Mouse (Mus musculus) embryonic facial prominence, embryonic 10.5 days (tissue): ENCODE measurements around the gene Akr1b7. TPM values are rescaled to one million over a fixed set of nuclear protein-coding genes. Genes with fewer than 3 reads are reported as not detected.

Source experiments
- DNase-seq: peaks from one replicate; pipeline ENCODE4 v3.0.0-alpha.2; 2017; ENCODE audit warnings: low spot score
- H3K27ac ChIP-seq: fragments of 300-500 bp; sonication (generic); replicated peaks from 2 replicates; pipeline ENCODE4 v1.5.1; 2016; ENCODE audit warnings: mild to moderate bottlenecking
- H3K27me3 ChIP-seq: fragments of 300-500 bp; sonication (generic); replicated peaks from 2 replicates; pipeline ENCODE4 v1.6.1; 2016; ENCODE audit warnings: low read depth, mild to moderate bottlenecking; ENCODE audit not compliant: poor library complexity, severe bottlenecking
- H3K36me3 ChIP-seq: fragments of 300-500 bp; sonication (generic); replicated peaks from 2 replicates; pipeline ENCODE4 v1.6.1; 2016; ENCODE audit warnings: mild to moderate bottlenecking, moderate library complexity
- H3K4me1 ChIP-seq: fragments of 300-500 bp; sonication (generic); 2 replicates; pipeline ENCODE4 v1.6.1; 2016
- H3K4me3 ChIP-seq: fragments of 300-500 bp; sonication (generic); 2 replicates; pipeline ENCODE4 v1.5.1; 2016; ENCODE audit warnings: mild to moderate bottlenecking, moderate library complexity
- H3K9me3 ChIP-seq: fragments of 300-500 bp; sonication (generic); 2 replicates; pipeline ENCODE4 v1.6.1; 2016; ENCODE audit warnings: mild to moderate bottlenecking
- WGBS: fragments of 180-500 bp; shearing (Covaris S2); methylation state at CpG from one replicate; pipeline ENCODE4 v1.1.7; 2016; 5-methylcytosine and 5-hydroxymethylcytosine counted together
- polyA plus RNA-seq: library from polyadenylated mRNA; unstranded; fragments of >200 nt; fragmentation: Nextera tagmentation; extraction: Ambion mirVana; gene quantifications from 2 replicates; pipeline ENCODE4 v1.2.1, GENCODE M21; 2016

The Akr1b7 gene
- polyA plus RNA-seq, 1 experiment from 2014 or later, result not detected

GRCm38 (mm10) chr6:34447961-34448360, 35.8 kb downstream of the Akr1b7 start:
- no peak overlapping the region for H3K4me3 ChIP-seq
- no peaks in the 10 kb centered on the region for H3K9me3 ChIP-seq
- 8% methylated on average over 2 of the region's 2 CpGs for WGBS

GRCm38 (mm10) chr6:34448696-34449095, 36.6 kb downstream of the Akr1b7 start:
- H3K36me3 ChIP-seq, result no peaks in the 10 kb centered on the region
- H3K9me3 ChIP-seq, result no peaks in the 10 kb centered on the region
- no peaks in the 10 kb centered on the region for H3K4me1 ChIP-seq
- H3K27ac ChIP-seq, result no peak overlapping the region
- DNase-seq, result no peak
- no peaks in the 10 kb centered on the region for H3K27me3 ChIP-seq
- WGBS, result 72% methylated on average over 1 of the region's 1 CpGs
- H3K4me3 ChIP-seq, result no peak overlapping the region

More at GRCm38 (mm10) chr6:34447961-34448360, 35.8 kb downstream of the Akr1b7 start:
- Histone ChIP-seq H3K27me3 (no peaks in the 10 kb centered on the region), H3K4me1 (no peaks in the 10 kb centered on the region), H3K36me3 (no peaks in the 10 kb centered on the region), H3K27ac (no peak overlapping the region)
- peak; percentile 69 for DNase-seq

- no peak for DNase-seq
- WGBS, result 74% methylated on average over 7 of the region's 7 CpGs
These were observed 41.0 kb downstream of the Akr1b7 start for GRCm38 (mm10) chr6:34452963-34453770.

GRCm38 (mm10) chr6:34459456-34459855, 47.3 kb downstream of the Akr1b7 start:
- H3K27ac ChIP-seq, result no peak overlapping the region
- no peak for DNase-seq
- H3K4me3 ChIP-seq, result no peak overlapping the region
- no peaks in the 10 kb centered on the region for H3K4me1 ChIP-seq
- no peaks in the 10 kb centered on the region for H3K36me3 ChIP-seq
- no peaks in the 10 kb centered on the region for H3K27me3 ChIP-seq
- H3K9me3 ChIP-seq, result no peaks in the 10 kb centered on the region

More at GRCm38 (mm10) chr6:34452963-34453770, 41.0 kb downstream of the Akr1b7 start:
- Histone ChIP-seq H3K9me3 (no peaks in the 10 kb centered on the region), H3K4me3 (no peak overlapping the region), H3K36me3 (no peaks in the 10 kb centered on the region), H3K4me1 (no peaks in the 10 kb centered on the region), H3K27ac (no peak overlapping the region), H3K27me3 (no peaks in the 10 kb centered on the region)

GRCm38 (mm10) chr6:34460651-34461050, 48.5 kb downstream of the Akr1b7 start:
- no peak overlapping the region for H3K27ac ChIP-seq

GRCm38 (mm10) chr6:34463582-34463981, 51.4 kb downstream of the Akr1b7 start:
- no peak overlapping the region for H3K4me3 ChIP-seq
- no peaks in the 10 kb centered on the region for H3K27me3 ChIP-seq
- H3K27ac ChIP-seq, result no peak overlapping the region
- H3K9me3 ChIP-seq, result no peaks in the 10 kb centered on the region
- no peaks in the 10 kb centered on the region for H3K4me1 ChIP-seq
- 91% methylated on average over 4 of the region's 4 CpGs for WGBS
- no peak for DNase-seq
- no peaks in the 10 kb centered on the region for H3K36me3 ChIP-seq

More at GRCm38 (mm10) chr6:34460651-34461050, 48.5 kb downstream of the Akr1b7 start:
- no peaks in the 10 kb centered on the region for H3K27me3 ChIP-seq
- H3K4me1 ChIP-seq, result no peaks in the 10 kb centered on the region
- H3K4me3 ChIP-seq, result no peak overlapping the region
- H3K9me3 ChIP-seq, result no peaks in the 10 kb centered on the region
- no peaks in the 10 kb centered on the region for H3K36me3 ChIP-seq
- WGBS, result 63% methylated on average over 4 of the region's 4 CpGs
- no peak for DNase-seq

GRCm38 (mm10) chr6:34471434-34472110, 59.4 kb downstream of the Akr1b7 start:
- Histone ChIP-seq H3K4me1 (peaks cover 8% of the 10 kb centered on the region), H3K4me3 (no peak overlapping the region), H3K36me3 (no peaks in the 10 kb centered on the region), H3K27ac (no peak overlapping the region), H3K9me3 (no peaks in the 10 kb centered on the region), H3K27me3 (no peaks in the 10 kb centered on the region)
- 82% methylated on average over 12 of the region's 12 CpGs for WGBS
- DNase-seq, result no peak

Other genes starting within 250 kb of the Akr1b7 start
- gene Slc35b4, start 235.2 kb upstream of the Akr1b7 start, polyA plus RNA-seq, result 42.6 and 43.6 TPM in 2 replicates
- 242 and 270 TPM in 2 replicates for gene Akr1b3, start 94.9 kb upstream of the Akr1b7 start, polyA plus RNA-seq
- 14.1 and 15.9 TPM in 2 replicates for gene Akr1b8, start 58.2 kb upstream of the Akr1b7 start, polyA plus RNA-seq
- gene Akr1b10, start 28.1 kb upstream of the Akr1b7 start, polyA plus RNA-seq, result 15.4 and 17.8 TPM in 2 replicates
- 52.2 and 53.2 TPM in 2 replicates for gene Bpgm, start 63.9 kb downstream of the Akr1b7 start, polyA plus RNA-seq
- 189 and 232 TPM in 2 replicates for gene Cald1, start 186.2 kb downstream of the Akr1b7 start, polyA plus RNA-seq